Mouse (Mus musculus) kidney, postnatal 0 days (tissue): ENCODE measurements around the gene Prrg4. TPM values are rescaled to one million over a fixed set of nuclear protein-coding genes. Genes with fewer than 3 reads are reported as not detected.
"Not testable (repeated sequence)": the region's sequence is repeated elsewhere in the genome, so short reads cannot be mapped to it uniquely, and the experiment has no call there.

Experiments used
- ATAC-seq: fragments of 200-750 bp; cut with Nextera tagmentation; replicated peaks from 2 replicates; pipeline ENCODE4 v1.8.0; 2017; ENCODE audit warnings: low read depth, moderate number of reproducible peaks, moderate TSS enrichment, moderate library complexity; ENCODE audit not compliant: low FRiP score
- DNase-seq: peaks from one replicate; pipeline ENCODE4 v3.0.0-alpha.2; 2016; ENCODE audit warnings: low spot score
- H3K27ac ChIP-seq: fragments of 300-500 bp; sonication (generic); 2 replicates; pipeline ENCODE4 v1.5.1; 2014; ENCODE audit warnings: mild to moderate bottlenecking
- H3K27me3 ChIP-seq: fragments of 300-500 bp; sonication (generic); 2 replicates; pipeline ENCODE4 v1.6.1; 2014; ENCODE audit warnings: low read length, mixed read lengths; ENCODE audit not compliant: insufficient read depth
- H3K36me3 ChIP-seq: fragments of 300-500 bp; sonication (generic); 2 replicates; pipeline ENCODE4 v1.6.1; 2014; ENCODE audit warnings: low read length, mixed read lengths; ENCODE audit not compliant: insufficient read depth
- H3K4me1 ChIP-seq: fragments of 300-500 bp; sonication (generic); replicated peaks from 2 replicates; pipeline ENCODE4 v1.6.1; 2014; ENCODE audit warnings: antibody characterized with exemption, low read length, mixed read lengths; ENCODE audit not compliant: insufficient read depth
- H3K4me2 ChIP-seq: fragments of 300-500 bp; sonication (generic); 2 replicates; pipeline ENCODE4 v1.6.1; 2014; ENCODE audit warnings: mild to moderate bottlenecking, low read length, moderate library complexity, mixed read lengths
- H3K4me3 ChIP-seq: fragments of 300-500 bp; sonication (generic); replicated peaks from 2 replicates; pipeline ENCODE4 v1.5.1; 2014; ENCODE audit warnings: low read depth, low read length
- H3K9ac ChIP-seq: fragments of 300-500 bp; sonication (generic); 2 replicates; pipeline ENCODE4 v1.6.1; 2014; ENCODE audit warnings: low read depth, low read length
- H3K9me3 ChIP-seq: fragments of 300-500 bp; sonication (generic); replicated peaks from 2 replicates; pipeline ENCODE4 v1.6.1; 2016; ENCODE audit warnings: low read length, inconsistent platforms, mixed read lengths
- CTCF ChIP-seq: IDR thresholded peaks from 2 replicates; pipeline ENCODE4 v1.5.1; 2016; ENCODE audit warnings: antibody characterized with exemption, low read depth, mild to moderate bottlenecking, moderate library complexity
- WGBS: fragments of 180-500 bp; shearing (Covaris S2); extraction: QIAGEN DNeasy Blood & Tissue Kit; methylation state at CpG from one replicate; pipeline ENCODE4 v1.1.7; 2014; 5-methylcytosine and 5-hydroxymethylcytosine counted together
- polyA plus RNA-seq: library from polyadenylated mRNA; unstranded; fragments of >200 nt; fragmentation: Nextera tagmentation; extraction: Ambion mirVana; gene quantifications from 2 replicates; pipeline ENCODE4 v1.2.1, GENCODE M21; 2015

Gene Prrg4
- polyA plus RNA-seq, 1 experiment from 2014 or later, result 1.5 TPM

DNA sequence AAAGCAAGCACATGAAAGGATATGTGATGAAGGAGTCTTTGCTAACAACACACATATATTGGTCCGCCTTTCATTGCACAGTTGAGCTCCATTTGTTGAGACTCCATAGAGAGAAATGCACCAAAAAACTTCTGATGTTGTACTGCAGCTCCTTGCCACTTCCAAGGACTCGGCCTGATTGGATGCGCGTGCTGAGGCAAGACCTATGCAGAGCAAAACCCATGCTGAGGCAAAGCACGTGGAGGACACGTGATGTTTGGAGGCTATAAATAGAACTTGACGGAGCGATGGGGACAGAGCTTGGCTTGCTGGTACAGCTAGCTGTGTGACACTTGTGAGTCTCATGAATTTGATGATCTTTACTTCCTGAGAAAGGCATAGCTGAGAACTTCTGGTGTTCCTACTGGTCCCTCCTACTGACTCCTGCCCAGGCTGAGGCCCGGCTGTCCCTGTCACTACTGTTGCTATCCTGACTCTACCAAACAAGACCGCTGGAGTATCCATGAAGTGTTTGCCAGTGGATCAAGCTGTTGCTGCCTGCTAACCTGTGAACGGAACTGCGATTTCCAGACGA is 17.7 kb upstream of the Prrg4 start, which contains the start of gene Ccdc73:
Gene Ccdc73 (plus strand): TSS at position 524 of the 574 bp plus-strand sequence.
- no peak for ATAC-seq
- 89% methylated on average over 13 of the region's 13 CpGs for WGBS
- no peak for TF ChIP-seq CTCF

DNA sequence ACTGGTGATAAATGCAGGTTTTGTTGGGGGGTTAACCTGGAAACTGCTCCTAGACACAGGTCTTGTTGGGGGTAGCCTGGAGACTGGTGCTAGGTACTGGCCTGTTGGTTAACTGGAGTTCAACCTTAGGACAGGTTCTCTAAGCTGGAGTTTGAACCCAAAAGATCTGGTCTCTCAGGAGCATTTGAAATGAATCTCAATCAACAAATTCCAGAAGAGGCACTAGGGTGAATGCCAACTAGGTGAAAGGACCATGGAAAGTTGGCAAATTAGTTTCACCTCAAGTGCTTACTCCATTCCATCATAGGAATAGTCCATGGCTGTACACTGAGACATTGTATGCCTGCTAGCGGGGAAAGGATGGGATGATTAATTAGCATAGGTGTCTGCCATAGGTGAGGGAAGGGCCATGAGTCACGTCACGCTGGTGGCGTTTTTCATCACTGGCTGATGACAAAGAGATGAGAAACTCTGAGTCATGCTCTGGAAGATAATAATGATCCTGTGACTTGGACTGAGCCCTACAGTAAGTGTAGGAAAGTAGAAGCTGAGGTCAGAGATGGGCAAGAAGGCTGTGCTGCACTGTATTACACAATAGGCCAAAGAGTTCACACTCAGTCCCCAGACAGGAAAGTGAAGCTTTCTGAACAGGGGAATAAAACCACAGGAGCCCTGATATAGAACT is 14.6 kb upstream of the Prrg4 start:
- Histone ChIP-seq H3K36me3 (no peaks in the 10 kb centered on the region), H3K27ac (no peak overlapping the region), H3K27me3 (no peaks in the 10 kb centered on the region), H3K4me2 (no peak overlapping the region), H3K9me3 (no peaks in the 10 kb centered on the region), H3K4me1 (no peaks in the 10 kb centered on the region), H3K9ac (no peak overlapping the region), H3K4me3 (no peak overlapping the region)
- no peak for ATAC-seq
- no peak for TF ChIP-seq CTCF
- no peak for DNase-seq
- 87% methylated on average over 4 of the region's 4 CpGs for WGBS

More for the DNA sequence above, 17.7 kb upstream of the Prrg4 start, which contains the start of gene Ccdc73:
- no peaks in the 10 kb centered on the region for H3K4me1 ChIP-seq
- H3K9me3 ChIP-seq, result no peaks in the 10 kb centered on the region
- no peak within 1 kb of the TSS for H3K9ac ChIP-seq
- no peaks in the 10 kb centered on the region for H3K36me3 ChIP-seq
- H3K4me3 ChIP-seq, result no peak within 1 kb of the TSS
- H3K27me3 ChIP-seq, result no peaks in the 10 kb centered on the region
- no peak for DNase-seq
- H3K4me2 ChIP-seq, result no peak within 1 kb of the TSS
- H3K27ac ChIP-seq, result no peak within 1 kb of the TSS

DNA sequence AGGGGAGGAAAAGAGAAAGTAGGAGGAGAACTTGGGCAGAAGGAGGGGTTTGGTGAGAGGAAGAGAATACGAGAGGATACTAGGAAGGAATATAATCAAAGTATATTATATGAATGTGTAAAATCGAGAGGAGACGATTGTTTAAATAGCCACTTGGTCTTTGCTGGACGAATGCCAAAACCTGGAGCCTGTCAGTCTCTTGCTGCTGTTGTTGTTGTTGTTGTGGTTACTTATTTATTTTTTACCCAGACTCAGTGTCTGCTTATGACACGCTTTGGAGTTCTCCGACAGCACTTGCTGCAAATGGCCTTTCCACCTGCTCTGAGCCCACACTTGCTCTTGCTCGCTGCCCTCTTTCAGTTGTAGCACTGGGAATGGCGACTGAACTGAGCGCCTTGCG is 10.8 kb upstream of the Prrg4 start:
- no peak for DNase-seq
- no peak for TF ChIP-seq CTCF
- Histone ChIP-seq H3K27ac (no peak overlapping the region), H3K9ac (no peak overlapping the region), H3K27me3 (no peaks in the 10 kb centered on the region), H3K4me3 (no peak overlapping the region), H3K36me3 (no peaks in the 10 kb centered on the region), H3K9me3 (no peaks in the 10 kb centered on the region), H3K4me2 (no peak overlapping the region), H3K4me1 (no peaks in the 10 kb centered on the region)
- no peak for ATAC-seq
- WGBS, result 73% methylated on average over 10 of the region's 10 CpGs

DNA sequence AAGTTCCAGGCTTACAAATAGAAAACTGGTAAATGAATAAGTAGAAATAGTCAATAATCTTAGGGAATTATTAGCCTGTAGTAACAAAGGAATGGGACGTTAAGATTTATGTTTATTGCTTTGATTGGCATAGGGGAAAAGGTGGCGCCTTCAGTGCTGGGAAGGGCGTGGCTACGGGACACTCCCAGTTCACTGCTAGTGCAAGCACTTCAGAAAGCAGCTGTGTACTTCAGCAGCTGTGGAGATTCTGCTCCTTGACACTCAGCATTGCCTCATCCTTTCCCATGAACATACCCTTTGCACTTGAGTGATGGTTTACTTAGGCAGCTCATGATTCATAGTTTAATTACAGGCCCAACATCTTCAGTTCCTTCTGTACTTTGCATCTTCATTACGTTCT is 9.4 kb upstream of the Prrg4 start:
- no peak for TF ChIP-seq CTCF
- H3K27me3 ChIP-seq, result no peaks in the 10 kb centered on the region
- H3K4me2 ChIP-seq, result no peak overlapping the region
- no peak; the same call in 1 of the 2 replicates for ATAC-seq
- no peaks in the 10 kb centered on the region for H3K4me1 ChIP-seq
- H3K4me3 ChIP-seq, result no peak overlapping the region
- H3K36me3 ChIP-seq, result no peaks in the 10 kb centered on the region
- no peaks in the 10 kb centered on the region for H3K9me3 ChIP-seq
- H3K9ac ChIP-seq, result no peak overlapping the region
- DNase-seq, result peak; percentile 19
- no peak overlapping the region for H3K27ac ChIP-seq
- 46% methylated on average over 5 of the region's 5 CpGs for WGBS

DNA sequence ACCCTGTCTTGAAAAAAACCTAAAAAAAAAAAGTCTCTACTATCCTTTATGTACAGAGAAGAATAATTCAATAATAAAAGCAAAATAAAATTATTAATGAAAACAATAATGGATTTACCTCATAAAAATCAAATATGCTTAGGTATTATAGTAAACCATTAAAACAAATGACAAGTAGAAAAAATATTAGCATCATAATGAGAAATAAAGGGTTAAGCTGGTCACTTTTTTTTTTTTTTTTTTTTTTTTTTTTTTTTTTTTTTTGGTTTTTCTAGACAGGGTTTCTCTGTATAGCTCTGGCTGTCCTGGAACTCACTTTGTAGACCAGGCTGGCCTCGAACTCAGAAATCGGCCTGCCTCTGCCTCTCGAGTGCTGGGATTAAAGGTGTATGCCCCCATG is 8.4 kb upstream of the Prrg4 start:
- not testable (repeated sequence) for H3K27me3 ChIP-seq, H3K27ac ChIP-seq, ATAC-seq, H3K4me2 ChIP-seq, H3K4me1 ChIP-seq, DNase-seq, H3K4me3 ChIP-seq, H3K9me3 ChIP-seq, H3K9ac ChIP-seq, H3K36me3 ChIP-seq
- 87% methylated on average over 3 of the region's 3 CpGs for WGBS

DNA sequence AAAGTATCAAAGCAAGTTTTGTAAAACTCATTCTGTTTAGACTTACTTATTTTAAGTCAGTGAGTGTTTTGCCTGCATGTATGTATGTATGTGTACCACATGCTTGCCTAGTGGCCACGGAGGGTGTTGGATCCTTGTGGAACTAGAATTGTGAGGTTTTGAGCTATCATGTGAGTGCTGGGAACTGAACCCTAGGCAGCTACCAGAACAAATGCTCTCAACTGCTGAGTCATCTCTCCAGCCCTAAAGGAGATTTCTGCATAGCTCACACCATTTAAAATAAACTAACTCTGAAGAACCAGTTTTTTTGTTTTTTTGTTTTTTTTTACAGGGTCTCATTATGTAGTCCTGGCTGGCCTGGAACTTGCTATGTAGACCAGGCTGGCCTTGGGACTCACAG is 6.5 kb upstream of the Prrg4 start:
- Histone ChIP-seq H3K9ac (no peak overlapping the region), H3K4me2 (no peak overlapping the region), H3K36me3 (no peaks in the 10 kb centered on the region), H3K27ac (no peak overlapping the region), H3K9me3 (no peaks in the 10 kb centered on the region), H3K4me1 (no peaks in the 10 kb centered on the region), H3K4me3 (no peak overlapping the region), H3K27me3 (no peaks in the 10 kb centered on the region)
- no peak for TF ChIP-seq CTCF
- 53% methylated on average over 1 of the region's 1 CpGs for WGBS
- ATAC-seq (no peak), DNase-seq (no peak)
